Mouse (Mus musculus): ENCODE results near the gene Ppp1r12b.

DNA sequence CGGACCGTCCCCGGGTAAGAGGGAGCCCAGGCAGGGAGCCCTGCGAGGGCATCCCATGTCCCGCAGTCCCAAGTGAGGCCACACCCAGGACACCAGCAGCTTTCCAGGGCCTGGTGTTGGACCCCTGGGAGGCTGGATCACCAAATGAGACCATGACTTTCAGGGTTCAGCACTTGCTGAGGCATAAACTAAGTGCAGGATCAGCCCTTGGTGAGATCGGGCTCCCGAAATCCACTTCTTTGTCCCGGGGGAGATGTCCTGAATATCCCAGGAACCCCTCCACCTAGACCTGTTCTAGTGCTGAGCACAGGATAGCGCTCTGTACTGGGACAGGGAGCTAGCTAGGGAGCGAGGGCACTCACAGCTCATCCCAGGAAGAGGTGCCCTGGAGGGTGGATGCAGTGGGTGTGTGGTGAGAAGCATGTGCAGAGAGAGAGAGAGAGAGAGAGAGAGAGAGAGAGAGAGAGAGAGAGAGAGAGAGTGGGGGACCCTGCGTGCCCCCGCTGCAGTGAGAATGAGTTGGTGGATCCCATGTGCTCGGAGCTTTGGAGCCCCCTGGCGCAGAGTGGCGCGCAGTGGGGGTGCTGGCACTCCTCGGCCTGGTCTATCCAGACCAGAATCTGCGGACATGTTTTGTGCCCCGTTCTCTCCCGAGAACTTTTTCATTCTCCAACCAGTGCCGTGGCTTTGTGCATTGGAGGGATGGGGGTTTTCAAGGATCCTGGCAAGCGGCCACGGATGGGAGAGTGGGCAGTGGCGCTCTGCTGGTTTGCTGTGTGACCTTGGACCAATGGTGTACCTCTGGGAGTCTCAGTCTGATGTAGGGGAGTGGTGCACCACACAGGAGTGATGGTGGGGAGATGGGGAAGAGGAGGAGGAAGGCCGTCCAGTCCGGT lies 246.1 kb downstream of the Ppp1r12b start:
- TF ChIP-seq POLR2A (IDR thresholded peaks at IDR 0.05; ENCODE audit: insufficient read length, low read depth) (no peak), MAX (IDR thresholded peaks at IDR 0.05; ENCODE audit: low read depth) (no peak), USF1 (IDR thresholded peaks at IDR 0.05; ENCODE audit: low read depth) (no peak), E2F4 (IDR thresholded peaks at IDR 0.05; ENCODE audit: insufficient read depth) (no peak), SRF (IDR thresholded peaks at IDR 0.05; ENCODE audit: control insufficient read depth, insufficient read length, low read depth) (no peak)
